Mouse (Mus musculus) stomach, postnatal 0 days (tissue): ENCODE measurements at regions not wholly inside any gene's neighbourhood (a gene's known extent, or its start where the extent isn't known, plus 50 kb on each side); places are given as distances from the start of the nearest gene placed in this dataset.

ENCODE experiments used
- ATAC-seq: fragments of 200-750 bp; cut with Nextera tagmentation; 2 replicates; pipeline ENCODE4 v1.8.0; 2017; ENCODE audit not compliant: low FRiP score, low TSS enrichment
- DNase-seq: peaks from one replicate; pipeline ENCODE4 v3.0.0-alpha.2; 2016; ENCODE audit warnings: low spot score
- H3K27ac ChIP-seq: fragments of 300-500 bp; sonication (generic); replicated peaks from 2 replicates; pipeline ENCODE4 v1.5.1; 2014; ENCODE audit warnings: mild to moderate bottlenecking, control low read depth
- H3K27me3 ChIP-seq: fragments of 300-500 bp; sonication (generic); 2 replicates; pipeline ENCODE4 v1.6.1; 2014; ENCODE audit warnings: low read length; ENCODE audit not compliant: control insufficient read depth, insufficient read depth
- H3K36me3 ChIP-seq: fragments of 300-500 bp; sonication (generic); 2 replicates; pipeline ENCODE4 v1.6.1; 2014; ENCODE audit warnings: low read length, mixed read lengths; ENCODE audit not compliant: control insufficient read depth, insufficient read depth
- H3K4me1 ChIP-seq: fragments of 300-500 bp; sonication (generic); replicated peaks from 2 replicates; pipeline ENCODE4 v1.6.1; 2014; ENCODE audit warnings: antibody characterized with exemption; ENCODE audit not compliant: control insufficient read depth, insufficient read depth
- H3K4me2 ChIP-seq: fragments of 300-500 bp; sonication (generic); replicated peaks from 2 replicates; pipeline ENCODE4 v1.6.1; 2014; ENCODE audit warnings: low read depth, mild to moderate bottlenecking, control low read depth, moderate library complexity
- H3K4me3 ChIP-seq: fragments of 300-500 bp; sonication (generic); 2 replicates; pipeline ENCODE4 v1.5.1; 2014; ENCODE audit warnings: low read depth, low read length, control low read depth
- H3K9ac ChIP-seq: fragments of 300-500 bp; sonication (generic); 2 replicates; pipeline ENCODE4 v1.6.1; 2014; ENCODE audit warnings: mild to moderate bottlenecking, low read length, control low read depth, mixed read lengths
- H3K9me3 ChIP-seq: fragments of 300-500 bp; sonication (generic); 2 replicates; pipeline ENCODE4 v1.6.1; 2016; ENCODE audit warnings: low read length; ENCODE audit not compliant: control insufficient read depth
- CTCF ChIP-seq: IDR thresholded peaks from 2 replicates; pipeline ENCODE4 v1.5.1; 2016; ENCODE audit warnings: antibody characterized with exemption, low read depth, mild to moderate bottlenecking, moderate library complexity
- EP300 ChIP-seq: optimal IDR thresholded peaks from 2 replicates; pipeline ENCODE3; 2016; ENCODE audit warnings: antibody characterized with exemption
- WGBS: fragments of 180-500 bp; shearing (Covaris S2); extraction: QIAGEN DNeasy Blood & Tissue Kit; methylation state at CpG from one replicate; pipeline ENCODE4 v1.1.7; 2014; 5-methylcytosine and 5-hydroxymethylcytosine counted together

DNA sequence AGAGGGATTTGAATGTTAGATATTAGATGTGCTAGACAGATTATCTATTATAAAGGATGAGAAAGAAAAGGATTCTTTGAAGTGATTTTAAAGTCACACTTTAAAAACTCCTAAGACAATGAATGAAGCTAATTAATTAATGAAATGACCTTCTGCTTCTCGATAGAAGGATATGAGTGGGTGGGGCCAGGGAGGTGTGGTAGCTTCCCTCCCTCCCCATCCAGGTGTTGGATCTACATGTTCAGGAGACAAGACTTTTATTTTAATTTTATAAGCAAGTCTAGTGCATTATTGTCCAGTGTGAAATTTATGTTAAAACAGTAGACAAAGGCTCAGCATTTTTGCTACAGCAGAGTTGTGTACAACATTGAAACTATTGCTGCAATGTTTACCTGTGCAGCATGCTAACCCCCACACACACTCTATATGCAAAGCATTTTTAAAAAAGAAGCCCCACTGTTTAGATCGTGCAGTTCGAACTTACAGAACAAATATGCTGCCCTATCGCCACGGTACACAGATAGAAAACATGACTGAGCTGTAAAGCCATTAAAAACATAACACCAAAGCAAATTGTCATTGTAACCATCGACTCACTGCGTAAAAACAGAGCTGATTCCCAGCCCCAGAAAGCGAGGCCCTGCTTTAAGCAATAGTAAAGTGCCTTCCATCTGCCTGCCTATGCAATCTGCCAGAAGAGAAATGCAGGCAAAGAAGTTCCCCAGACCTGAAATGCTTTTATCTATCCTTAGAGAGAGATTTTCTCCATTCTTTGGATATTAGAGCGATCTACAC is 233.4 kb downstream of the Mef2c start:
- no peak overlapping the region for H3K27ac ChIP-seq
- H3K9me3 ChIP-seq = no peaks in the 10 kb centered on the region
- DNase-seq (no peak), ATAC-seq (no peak)
- no peak overlapping the region for H3K9ac ChIP-seq
- WGBS = 7% methylated on average over 9 of the region's 9 CpGs
- no peaks in the 10 kb centered on the region for H3K36me3 ChIP-seq
- no peaks in the 10 kb centered on the region for H3K4me1 ChIP-seq
- H3K4me2 ChIP-seq = no peak overlapping the region
- peaks cover 9% of the 10 kb centered on the region; the same call in 1 of the 2 replicates for H3K27me3 ChIP-seq
- TF ChIP-seq EP300 = no peak
- TF ChIP-seq CTCF = no peak
- H3K4me3 ChIP-seq = no peak overlapping the region; the same call in 1 of the 2 replicates

DNA sequence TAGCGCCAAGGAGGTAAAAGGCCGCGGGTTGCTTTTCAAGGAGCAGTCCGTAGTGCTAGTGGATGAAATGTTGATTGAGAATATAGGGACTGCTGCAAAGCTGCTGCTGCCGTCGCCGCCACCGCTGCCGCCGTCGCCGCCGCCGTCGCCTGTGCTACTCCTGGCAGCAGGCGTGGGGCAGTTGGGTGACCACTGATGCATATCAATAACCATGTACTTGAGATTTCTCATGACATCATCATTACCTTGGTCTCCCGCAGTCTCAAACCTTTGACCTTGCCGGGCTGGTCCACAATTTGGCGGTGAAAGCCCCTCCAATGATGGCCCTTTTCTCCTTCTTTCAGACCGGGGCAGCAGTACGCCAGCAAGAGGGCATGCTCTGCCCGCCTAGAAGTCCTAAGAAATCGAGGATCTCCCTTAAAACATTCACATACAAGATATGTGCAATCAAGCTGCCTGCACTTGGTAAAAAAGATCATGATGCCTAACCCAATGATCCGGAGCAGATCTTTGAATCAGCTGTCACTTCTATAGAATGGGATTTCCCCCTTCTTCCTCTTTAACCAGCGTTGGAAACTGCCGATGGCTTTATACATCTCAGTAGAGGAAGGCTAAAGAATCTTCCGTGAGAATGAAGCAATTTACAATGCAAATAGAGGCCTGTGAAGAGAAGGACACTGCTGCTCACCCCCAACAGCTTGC is 234.1 kb downstream of the Mef2c start:
- TF ChIP-seq EP300 (no peak), CTCF (no peak)
- Histone ChIP-seq H3K36me3 (no peaks in the 10 kb centered on the region), H3K4me1 (no peaks in the 10 kb centered on the region), H3K4me2 (no peak overlapping the region; the same call in 1 of the 2 replicates), H3K27me3 (peaks cover 9% of the 10 kb centered on the region; the same call in 1 of the 2 replicates), H3K4me3 (no peak overlapping the region; the same call in 1 of the 2 replicates), H3K27ac (no peak overlapping the region), H3K9ac (no peak overlapping the region), H3K9me3 (no peaks in the 10 kb centered on the region)
- DNase-seq = no peak
- WGBS = 3% methylated on average over 27 of the region's 27 CpGs
- ATAC-seq = no peak

DNA sequence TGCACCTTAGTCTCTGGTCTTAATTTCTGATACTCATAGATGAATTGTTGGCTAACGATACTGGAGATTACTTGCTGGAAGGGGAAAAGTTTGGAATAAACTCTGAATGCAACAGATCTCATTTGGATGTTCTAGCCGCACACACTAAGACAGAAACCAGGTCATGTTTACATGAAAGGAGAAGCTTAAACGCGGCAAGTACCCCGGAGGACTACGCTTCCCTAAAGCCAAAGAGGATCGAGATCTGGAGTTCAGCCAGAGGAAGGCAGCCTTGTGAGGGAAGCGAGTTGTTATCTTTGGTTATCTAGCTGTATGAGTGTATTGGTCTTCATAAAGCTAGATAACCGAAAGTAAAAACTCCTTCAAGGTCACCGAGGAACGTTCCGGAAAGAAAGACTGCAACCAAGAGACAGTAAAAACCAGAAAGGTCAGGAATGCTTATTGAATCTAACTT is 234.7 kb downstream of the Mef2c start:
- Histone ChIP-seq H3K4me3 (peak overlapping the region; percentile 22), H3K9me3 (no peaks in the 10 kb centered on the region), H3K27ac (no peak overlapping the region), H3K4me2 (peak overlapping the region; percentile 34), H3K27me3 (peaks cover 9% of the 10 kb centered on the region; the same call in 1 of the 2 replicates), H3K36me3 (no peaks in the 10 kb centered on the region), H3K9ac (no peak overlapping the region), H3K4me1 (no peaks in the 10 kb centered on the region)
- ATAC-seq = no peak
- 6% methylated on average over 12 of the region's 12 CpGs for WGBS
- DNase-seq = no peak
- TF ChIP-seq CTCF (no peak), EP300 (no peak)

DNA sequence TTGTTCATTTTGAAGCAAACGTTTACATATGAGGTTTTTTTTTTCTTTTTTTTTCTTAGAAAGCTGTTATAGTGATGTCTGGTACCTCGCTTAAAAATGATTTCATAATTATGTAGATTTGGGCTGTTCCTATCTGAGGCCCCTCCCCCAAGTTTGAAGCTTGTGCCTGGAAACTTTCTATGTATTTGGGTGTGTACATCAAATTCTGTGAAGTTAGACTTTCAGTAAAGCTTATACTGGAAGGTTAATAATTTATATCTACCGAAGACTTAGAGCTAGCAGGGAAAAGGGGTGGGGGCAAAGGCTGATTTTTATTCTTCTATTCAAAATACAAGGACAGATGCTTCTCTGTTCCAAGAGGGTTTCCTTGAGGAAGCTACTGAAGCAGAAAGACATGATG is 235.3 kb downstream of the Mef2c start:
- peak overlapping the region; percentile 22 for H3K4me3 ChIP-seq
- ATAC-seq = no peak
- 10% methylated on average over 3 of the region's 3 CpGs for WGBS

DNA sequence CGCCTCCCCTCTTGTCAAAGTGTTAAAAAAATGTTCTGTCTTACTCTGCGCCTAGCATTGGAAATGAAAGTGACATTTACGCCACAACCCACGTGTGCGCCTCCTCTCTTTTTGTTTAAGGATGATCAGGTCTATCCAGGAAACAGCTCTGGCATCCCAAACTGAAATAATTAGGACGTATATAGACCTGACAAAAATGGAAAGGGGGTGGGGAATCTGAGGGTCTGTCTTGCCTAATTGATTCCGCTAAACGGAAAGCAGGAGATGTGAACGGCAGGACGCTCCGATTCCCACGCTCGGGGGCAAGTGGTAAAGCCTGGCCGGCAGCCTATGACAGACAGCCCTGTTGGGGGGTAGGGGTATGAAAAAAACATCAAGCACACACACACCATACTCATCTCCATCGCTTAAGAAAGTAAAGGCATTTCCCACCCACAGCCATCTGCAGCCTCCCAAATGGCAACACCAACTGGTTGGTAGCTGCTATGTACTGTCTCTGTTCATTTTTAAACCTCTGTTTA is 235.8 kb downstream of the Mef2c start:
- Histone ChIP-seq H3K27me3 (peaks cover 9% of the 10 kb centered on the region; the same call in 1 of the 2 replicates), H3K4me3 (peak overlapping the region; percentile 6; the same call in 1 of the 2 replicates)
- TF ChIP-seq EP300 (no peak), CTCF (no peak)

More for the DNA sequence above, 235.3 kb downstream of the Mef2c start:
- H3K36me3 ChIP-seq = no peaks in the 10 kb centered on the region
- H3K27me3 ChIP-seq = peaks cover 9% of the 10 kb centered on the region; the same call in 1 of the 2 replicates
- H3K9me3 ChIP-seq = no peaks in the 10 kb centered on the region
- H3K9ac ChIP-seq = no peak overlapping the region
- DNase-seq = no peak
- TF ChIP-seq EP300 = no peak
- no peak for TF ChIP-seq CTCF
- H3K4me1 ChIP-seq = no peaks in the 10 kb centered on the region
- no peak overlapping the region for H3K27ac ChIP-seq
- H3K4me2 ChIP-seq = peak overlapping the region; percentile 34

More for the DNA sequence above, 235.8 kb downstream of the Mef2c start:
- H3K27ac ChIP-seq = no peak overlapping the region
- WGBS = 5% methylated on average over 15 of the region's 15 CpGs
- no peaks in the 10 kb centered on the region for H3K4me1 ChIP-seq
- no peaks in the 10 kb centered on the region for H3K9me3 ChIP-seq
- no peak overlapping the region for H3K9ac ChIP-seq
- H3K4me2 ChIP-seq = peak overlapping the region; percentile 14
- ATAC-seq (no peak), DNase-seq (no peak)
- H3K36me3 ChIP-seq = no peaks in the 10 kb centered on the region
